Mouse (Mus musculus) stomach, postnatal 0 days (tissue): ENCODE measurements around the gene Babam2.

Source experiments
- CTCF ChIP-seq: IDR thresholded peaks from 2 replicates; pipeline ENCODE4 v1.5.1; 2016; ENCODE audit warnings: antibody characterized with exemption, low read depth, mild to moderate bottlenecking, moderate library complexity
- EP300 ChIP-seq: optimal IDR thresholded peaks from 2 replicates; pipeline ENCODE3; 2016; ENCODE audit warnings: antibody characterized with exemption

DNA sequence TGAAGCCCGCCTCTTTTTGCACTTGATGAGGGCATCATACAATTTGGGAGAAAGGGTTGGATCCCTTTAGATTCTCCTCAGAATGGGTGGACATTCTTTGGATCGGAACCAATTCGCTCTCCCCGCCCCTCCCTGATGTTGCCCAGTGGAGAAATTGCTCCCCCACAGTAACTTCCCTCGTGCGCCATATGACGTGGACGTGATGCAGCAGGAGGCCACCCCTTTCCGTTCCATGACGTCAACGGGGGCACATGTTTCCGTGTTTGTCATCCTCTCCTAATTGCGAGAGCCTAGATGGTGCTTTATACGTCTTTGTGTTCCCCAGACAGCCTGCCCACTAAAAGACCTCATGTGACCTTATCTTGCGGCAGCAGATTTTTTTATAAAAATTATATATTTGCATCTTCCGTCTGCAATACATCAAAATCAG is 828 bp downstream of the Babam2 start:
- TF ChIP-seq CTCF: no peak
- TF ChIP-seq EP300: peak; percentile 88
